Mouse (Mus musculus) lung, postnatal 0 days (tissue): ENCODE data around the gene Actr1a.

Experiments
- CTCF ChIP-seq: IDR thresholded peaks from 2 replicates; pipeline ENCODE4 v1.5.1; 2016; ENCODE audit warnings: antibody characterized with exemption, mild to moderate bottlenecking
- EP300 ChIP-seq: IDR thresholded peaks from 2 replicates; pipeline ENCODE4 v1.6.1; 2016; ENCODE audit warnings: antibody characterized with exemption, mild to moderate bottlenecking, control low read depth

GRCm38 (mm10) chr19:46363294-46364009 is 32.1 kb downstream of the Actr1a start:
- TF ChIP-seq CTCF (no peak), EP300 (no peak)
